Mouse (Mus musculus): ENCODE data around the gene Cdx2. TPM values are rescaled to one million over a fixed set of nuclear protein-coding genes. Genes with fewer than 3 reads are reported as not detected.

Cdx2 gene
- total and polyA plus RNA-seq, 3 experiments, result not detected

DNA sequence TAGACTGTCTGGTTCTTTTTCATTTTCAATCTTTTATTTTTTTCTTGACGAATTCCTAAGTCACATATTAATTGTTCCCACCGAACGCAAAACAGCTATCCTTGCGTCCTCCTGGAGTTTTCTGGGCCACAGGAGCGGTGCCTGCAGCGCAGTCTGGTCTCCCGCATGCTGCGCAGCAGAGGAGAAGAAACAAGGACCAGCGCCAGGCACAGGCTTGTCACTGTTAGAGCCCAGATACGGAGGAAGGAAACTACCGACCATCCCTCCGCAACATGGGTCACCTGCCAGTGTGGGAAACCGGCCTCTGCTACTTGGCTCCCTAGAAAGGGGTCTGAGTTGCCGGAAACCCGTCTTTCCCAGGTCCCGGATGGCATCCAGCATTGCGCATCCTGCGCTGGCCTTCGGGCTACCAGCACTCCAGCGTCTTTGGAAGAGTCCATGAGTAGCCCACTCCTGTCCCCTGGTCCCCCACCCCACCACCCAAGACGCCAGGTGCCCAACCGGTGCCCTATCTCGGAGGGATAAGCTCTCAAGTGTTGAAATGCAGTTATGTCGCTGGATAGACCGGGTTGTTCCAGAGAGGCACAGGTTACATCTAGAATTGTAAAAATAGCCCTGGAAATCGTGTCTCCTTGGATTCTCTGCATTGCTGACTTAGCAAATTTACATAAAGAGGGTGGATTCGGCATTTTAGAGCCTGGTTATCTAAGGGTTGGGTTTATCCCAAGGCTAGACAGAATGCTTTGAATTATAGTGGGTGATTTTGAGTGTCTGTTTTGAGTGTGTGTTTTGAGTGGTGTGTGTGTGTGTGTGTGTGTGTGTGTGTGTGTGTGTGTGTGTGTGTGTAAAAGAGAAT lies 6.0 kb upstream of the Cdx2 start:
- in situ Hi-C loops (cut with MboI; ENCODE audit: low pct_ligation_motif_present, low pct_unique_long_range_greater_than_20kb, low sequenced_read_pairs), result loop anchor here (25.0 kb wide), 1 partner anchor 626 kb away; no protein-coding TSS in a partner anchor
- no peak overlapping the region for H3K27ac ChIP-seq (ENCODE audit: insufficient read depth, low read depth)
- no peak overlapping the region for H3K4me2 ChIP-seq (ENCODE audit: insufficient read depth, low read depth, poor library complexity, severe bottlenecking)
- no peak for DNase-seq (ENCODE audit: extremely low read depth)
- H3K4me3 ChIP-seq (replicated peaks in 1 of 3; ENCODE audit: low read depth in 2 of 3, low read length in 2 of 3, poor library complexity in 1 of 3), result no peak overlapping the region
- dilution Hi-C loops (cut with MboI; ENCODE audit: extremely low pct_ligation_motif_present, extremely low pct_unique_long_range_greater_than_20kb, low sequenced_read_pairs), result no loop called here
- H3K9ac ChIP-seq (ENCODE audit: insufficient read depth, low read depth), result no peak overlapping the region
- no peak for TF ChIP-seq ZMIZ1 (IDR thresholded peaks at IDR 0.05; ENCODE audit: low read depth, low read length)
- peak; percentile 60; the same call in 1 of the 2 replicates for TF ChIP-seq MAFK (IDR thresholded peaks at IDR 0.05; ENCODE audit: insufficient replicate concordance, low read length)
- peaks cover 59% of the 10 kb centered on the region for H3K27me3 ChIP-seq (replicated peaks)
- H3K9me3 ChIP-seq (replicated peaks; ENCODE audit: low read length), result no peaks in the 10 kb centered on the region
- H3K79me2 ChIP-seq (replicated peaks; ENCODE audit: control insufficient read depth, extremely low read depth, insufficient read depth, poor library complexity, severe bottlenecking), result no peaks in the 10 kb centered on the region
- no peaks in the 10 kb centered on the region for H3K36me3 ChIP-seq (replicated peaks in 1 of 2; ENCODE audit: control insufficient read depth in 1 of 2, insufficient read depth in 1 of 2, low read length in 1 of 2)
- peaks cover 0 to 3% of the 10 kb centered on the region in 2 experiments; a peak in 1 of 4 replicates for H3K4me1 ChIP-seq (ENCODE audit: control insufficient read depth in 1 of 2, insufficient read depth in 2 of 2)

DNA sequence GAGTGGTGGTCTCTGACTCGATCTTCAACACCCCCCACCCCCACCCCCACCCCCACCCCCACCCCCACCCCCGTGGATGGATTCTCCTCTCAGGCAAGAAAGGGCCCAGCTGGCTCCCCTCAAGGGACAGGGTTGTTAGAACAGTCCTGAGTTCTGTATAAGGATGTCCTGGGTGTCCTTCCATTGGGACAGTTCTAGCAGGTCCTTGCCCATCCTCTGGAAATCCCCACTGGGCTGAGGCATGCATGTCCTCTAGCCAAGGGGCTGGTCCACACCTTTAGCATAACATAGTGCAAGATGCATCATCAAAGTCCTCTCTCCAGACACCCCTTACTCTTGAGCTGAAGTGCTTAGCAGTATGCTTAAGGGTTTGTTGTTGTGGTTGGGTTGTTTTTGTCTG lies 2.7 kb upstream of the Cdx2 start:
- in situ Hi-C loops (cut with MboI; ENCODE audit: low pct_ligation_motif_present, low pct_unique_long_range_greater_than_20kb, low sequenced_read_pairs), result loop anchor here (25.0 kb wide), 1 partner anchor 622 kb away; no protein-coding TSS in a partner anchor
- no peak for DNase-seq (ENCODE audit: extremely low read depth)
- TF ChIP-seq RCOR1 (conservative IDR thresholded peaks at IDR 0.05; ENCODE audit: low read depth, low read length), result no peak
- dilution Hi-C loops (cut with MboI; ENCODE audit: extremely low pct_ligation_motif_present, extremely low pct_unique_long_range_greater_than_20kb, low sequenced_read_pairs), result no loop called here
- H3K27ac ChIP-seq (ENCODE audit: insufficient read depth, low read depth), result no peak overlapping the region
- H3K4me3 ChIP-seq (replicated peaks in 1 of 3; ENCODE audit: low read depth in 2 of 3, low read length in 2 of 3, poor library complexity in 1 of 3), result no peak overlapping the region
- no peaks in the 10 kb centered on the region for H3K4me1 ChIP-seq (ENCODE audit: control insufficient read depth in 1 of 2, insufficient read depth in 2 of 2)
- H3K9me3 ChIP-seq (replicated peaks; ENCODE audit: low read length), result peaks cover 16% of the 10 kb centered on the region
- H3K4me2 ChIP-seq (ENCODE audit: insufficient read depth, low read depth, poor library complexity, severe bottlenecking), result no peak overlapping the region
- peaks cover 38% of the 10 kb centered on the region for H3K27me3 ChIP-seq (replicated peaks)
- no peaks in the 10 kb centered on the region for H3K36me3 ChIP-seq (replicated peaks in 1 of 2; ENCODE audit: control insufficient read depth in 1 of 2, insufficient read depth in 1 of 2, low read length in 1 of 2)
- no peaks in the 10 kb centered on the region for H3K79me2 ChIP-seq (replicated peaks; ENCODE audit: control insufficient read depth, extremely low read depth, insufficient read depth, poor library complexity, severe bottlenecking)
- H3K9ac ChIP-seq (ENCODE audit: insufficient read depth, low read depth), result no peak overlapping the region

DNA sequence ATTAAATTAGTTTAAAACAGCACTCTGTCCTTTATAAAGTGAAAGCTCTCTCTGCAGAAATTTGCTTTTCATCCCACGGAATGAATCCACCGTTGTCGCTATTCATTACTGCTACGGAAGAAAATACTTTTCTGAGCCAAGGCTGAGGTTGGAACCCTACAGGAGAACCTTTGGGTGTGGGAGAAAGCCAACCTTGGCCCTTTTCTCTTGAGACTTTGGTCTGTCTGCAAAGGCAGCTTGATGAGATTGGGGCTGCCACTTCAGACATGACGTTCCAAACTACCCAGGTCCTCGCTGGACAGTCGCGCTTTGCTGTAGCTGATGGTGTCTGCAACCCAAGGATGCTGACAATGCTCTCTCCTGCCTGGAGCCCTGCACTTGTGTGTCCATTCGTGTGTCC lies 1.4 kb upstream of the Cdx2 start:
- dilution Hi-C loops (cut with MboI; ENCODE audit: extremely low pct_ligation_motif_present, extremely low pct_unique_long_range_greater_than_20kb, low sequenced_read_pairs), result no loop called here
- Histone ChIP-seq H3K4me1 (ENCODE audit: control insufficient read depth in 1 of 2, insufficient read depth in 2 of 2) (no peaks in the 10 kb centered on the region), H3K27ac (ENCODE audit: insufficient read depth, low read depth) (no peak overlapping the region), H3K36me3 (replicated peaks in 1 of 2; ENCODE audit: control insufficient read depth in 1 of 2, insufficient read depth in 1 of 2, low read length in 1 of 2) (no peaks in the 10 kb centered on the region), H3K79me2 (replicated peaks; ENCODE audit: control insufficient read depth, extremely low read depth, insufficient read depth, poor library complexity, severe bottlenecking) (no peaks in the 10 kb centered on the region), H3K9me3 (replicated peaks; ENCODE audit: low read length) (peaks cover 16% of the 10 kb centered on the region), H3K4me3 (replicated peaks in 1 of 3; ENCODE audit: low read depth in 2 of 3, low read length in 2 of 3, poor library complexity in 1 of 3) (no peak overlapping the region), H3K27me3 (replicated peaks) (peaks cover 39% of the 10 kb centered on the region), H3K4me2 (ENCODE audit: insufficient read depth, low read depth, poor library complexity, severe bottlenecking) (no peak overlapping the region), H3K9ac (ENCODE audit: insufficient read depth, low read depth) (no peak overlapping the region)
- in situ Hi-C loops (cut with MboI; ENCODE audit: low pct_ligation_motif_present, low pct_unique_long_range_greater_than_20kb, low sequenced_read_pairs), result loop anchor here (25.0 kb wide), 1 partner anchor 621 kb away; no protein-coding TSS in a partner anchor
- DNase-seq (ENCODE audit: extremely low read depth), result no peak
- TF ChIP-seq CHD2 (IDR thresholded peaks at IDR 0.05; ENCODE audit: low read length) (no peak), IRF4 (IDR thresholded peaks at IDR 0.05; ENCODE audit: low read depth, low read length) (no peak), GABPA (IDR thresholded peaks at IDR 0.05; ENCODE audit: insufficient replicate concordance, low read depth, low read length) (no peak), ELF1 (IDR thresholded peaks at IDR 0.05; ENCODE audit: low read depth, low read length) (no peak), CHD1 (IDR thresholded peaks at IDR 0.05; ENCODE audit: low read depth, low read length) (no peak), ZKSCAN1 (IDR thresholded peaks at IDR 0.05; ENCODE audit: borderline replicate concordance, low read depth, low read length) (no peak), KAT2A (IDR thresholded peaks at IDR 0.05; ENCODE audit: insufficient replicate concordance, low read length) (no peak), MYC (IDR thresholded peaks at IDR 0.05; ENCODE audit: low read depth, low read length) (no peak), ETS1 (conservative IDR thresholded peaks at IDR 0.05; ENCODE audit: low read depth, low read length) (no peak), E2F4 (IDR thresholded peaks at IDR 0.05; ENCODE audit: insufficient replicate concordance, low read depth, low read length) (no peak), USF1 (IDR thresholded peaks at IDR 0.05; ENCODE audit: low read depth, low read length) (no peak), NRF1 (IDR thresholded peaks at IDR 0.05; ENCODE audit: low read depth, low read length) (no peak), USF2 (conservative IDR thresholded peaks at IDR 0.05; ENCODE audit: low read depth, low read length) (no peak), EP300 (IDR thresholded peaks at IDR 0.05; ENCODE audit: low read length) (no peak), RAD21 (IDR thresholded peaks at IDR 0.05; ENCODE audit: low read depth, low read length) (no peak), HCFC1 (IDR thresholded peaks at IDR 0.05; ENCODE audit: low read depth, low read length) (no peak)
